Mouse (Mus musculus): ENCODE results near the gene Gstp3. TPM values are rescaled to one million over a fixed set of nuclear protein-coding genes. Genes with fewer than 3 reads are reported as not detected.

Gene Gstp3
- total and polyA plus RNA-seq, 3 experiments = 1.1 TPM; not detected in 2

GRCm38 (mm10) chr19:4102626-4103025, 43.3 kb upstream of the Gstp3 start:
- Histone ChIP-seq H3K9ac (ENCODE audit: low read depth, low read length) (no peak overlapping the region), H3K79me2 (replicated peaks; ENCODE audit: control insufficient read depth, insufficient read depth, low read length) (no peaks in the 10 kb centered on the region), H3K4me3 (no peak overlapping the region), H3K36me3 (ENCODE audit: control insufficient read depth, insufficient read depth, low read length) (no peaks in the 10 kb centered on the region), H3K4me1 (ENCODE audit: control insufficient read depth, insufficient read depth, low read length) (peaks cover 5% of the 10 kb centered on the region), H3K27me3 (ENCODE audit: control insufficient read depth, insufficient read depth, low read length) (no peaks in the 10 kb centered on the region), H3K27ac (no peak overlapping the region)
- intact Hi-C loops (cut with DNase I) = no loop called here
- TF ChIP-seq EP300 (IDR thresholded peaks at IDR 0.05; ENCODE audit: insufficient read depth, low read depth, low read length) (no peak), CTCF (IDR thresholded peaks at IDR 0.05) (no peak), POLR2A (IDR thresholded peaks at IDR 0.05; ENCODE audit: insufficient read depth, low read depth, low read length) (no peak)
- no peak for DNase-seq
- 95% methylated on average over 12 of the region's 12 CpGs for WGBS

DNA sequence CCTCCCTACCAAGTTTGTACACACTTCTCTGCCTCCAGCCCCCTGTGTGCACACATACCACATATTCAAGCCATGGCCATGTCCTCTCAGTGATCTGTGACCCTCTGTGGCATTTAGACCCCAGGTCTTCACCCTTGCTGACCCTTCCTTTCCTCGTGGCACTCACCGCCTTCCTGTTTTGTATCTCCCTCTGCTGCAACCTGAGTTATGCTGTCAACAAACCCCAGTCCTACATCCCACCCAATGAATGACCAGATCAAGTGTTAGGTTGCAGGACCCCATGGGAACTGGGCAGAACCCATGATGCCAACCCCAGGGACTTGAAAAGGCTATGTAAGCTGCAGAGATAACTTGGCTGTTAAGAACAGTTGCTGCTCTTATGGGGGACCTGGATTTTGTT, 42.7 kb upstream of the Gstp3 start:
- peaks cover 6% of the 10 kb centered on the region for H3K4me1 ChIP-seq (ENCODE audit: control insufficient read depth, insufficient read depth, low read length)
- no peaks in the 10 kb centered on the region for H3K36me3 ChIP-seq (ENCODE audit: control insufficient read depth, insufficient read depth, low read length)
- no peaks in the 10 kb centered on the region for H3K79me2 ChIP-seq (replicated peaks; ENCODE audit: control insufficient read depth, insufficient read depth, low read length)
- no peak for TF ChIP-seq EP300 (IDR thresholded peaks at IDR 0.05; ENCODE audit: insufficient read depth, low read depth, low read length)
- TF ChIP-seq CTCF (IDR thresholded peaks at IDR 0.05) = no peak
- TF ChIP-seq POLR2A (IDR thresholded peaks at IDR 0.05; ENCODE audit: insufficient read depth, low read depth, low read length) = no peak
- H3K27me3 ChIP-seq (ENCODE audit: control insufficient read depth, insufficient read depth, low read length) = no peaks in the 10 kb centered on the region
- 86% methylated on average over 2 of the region's 2 CpGs for WGBS
- H3K27ac ChIP-seq = no peak overlapping the region
- intact Hi-C loops (cut with DNase I) = no loop called here
- H3K4me3 ChIP-seq = no peak overlapping the region
- H3K9ac ChIP-seq (ENCODE audit: low read depth, low read length) = no peak overlapping the region
- DNase-seq = no peak

DNA sequence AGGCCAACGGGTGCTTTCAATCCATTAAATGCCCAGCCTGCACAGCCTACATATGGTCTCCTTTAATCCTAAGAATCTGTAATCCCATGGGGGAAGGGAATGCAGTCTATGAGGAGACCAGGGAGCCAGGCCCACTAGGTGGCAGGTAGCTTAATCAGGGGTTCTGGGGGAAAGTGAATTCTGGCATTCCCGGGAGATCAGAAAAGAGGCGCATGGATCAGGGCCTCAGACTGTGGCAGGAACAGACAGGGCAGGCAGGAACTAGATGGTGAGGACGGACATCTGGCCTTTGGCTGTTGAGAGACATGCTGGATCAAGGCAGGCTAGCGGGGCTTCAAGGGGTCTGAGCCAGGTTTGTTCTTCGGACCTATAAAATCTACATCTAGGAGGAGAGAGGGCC, 42.1 kb upstream of the Gstp3 start:
- H3K36me3 ChIP-seq (ENCODE audit: control insufficient read depth, insufficient read depth, low read length) = no peaks in the 10 kb centered on the region
- no peak overlapping the region for H3K27ac ChIP-seq
- no peaks in the 10 kb centered on the region for H3K79me2 ChIP-seq (replicated peaks; ENCODE audit: control insufficient read depth, insufficient read depth, low read length)
- DNase-seq = no peak
- no peaks in the 10 kb centered on the region for H3K27me3 ChIP-seq (ENCODE audit: control insufficient read depth, insufficient read depth, low read length)
- intact Hi-C loops (cut with DNase I) = no loop called here
- peaks cover 6% of the 10 kb centered on the region for H3K4me1 ChIP-seq (ENCODE audit: control insufficient read depth, insufficient read depth, low read length)
- TF ChIP-seq CTCF (IDR thresholded peaks at IDR 0.05) (no peak), POLR2A (IDR thresholded peaks at IDR 0.05; ENCODE audit: insufficient read depth, low read depth, low read length) (no peak), EP300 (IDR thresholded peaks at IDR 0.05; ENCODE audit: insufficient read depth, low read depth, low read length) (no peak)
- 86% methylated on average over 6 of the region's 6 CpGs for WGBS
- no peak overlapping the region for H3K9ac ChIP-seq (ENCODE audit: low read depth, low read length)
- no peak overlapping the region for H3K4me3 ChIP-seq

DNA sequence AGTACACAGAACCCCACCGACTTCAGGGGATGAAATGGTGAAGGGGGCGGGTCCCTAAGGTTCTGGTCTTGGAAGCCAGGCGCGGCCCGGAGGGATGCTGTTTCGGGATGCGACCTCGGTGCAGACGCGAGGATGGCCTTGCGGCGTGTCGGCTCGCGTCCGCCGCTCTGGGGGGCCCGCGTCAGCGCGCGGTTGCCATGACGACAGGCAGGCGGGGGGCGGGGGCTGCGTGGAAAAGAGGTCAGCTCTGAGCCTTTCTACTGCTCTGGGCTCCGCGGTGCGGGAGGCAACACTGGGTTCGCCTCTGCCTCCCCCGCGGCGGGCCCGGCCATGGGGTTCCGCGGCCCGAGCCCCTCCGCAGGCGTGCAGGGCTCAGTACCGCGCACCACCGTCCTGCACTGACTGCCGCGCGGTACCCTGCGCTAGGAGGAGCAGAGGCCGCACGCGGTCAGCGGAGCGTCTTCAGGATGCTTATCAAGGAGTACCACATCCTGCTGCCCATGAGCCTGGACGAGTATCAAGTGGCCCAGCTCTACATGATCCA, 41.4 kb upstream of the Gstp3 start:
- DNase-seq = peak; percentile 45 to 49
- H3K79me2 ChIP-seq (replicated peaks; ENCODE audit: control insufficient read depth, insufficient read depth, low read length) = no peaks in the 10 kb centered on the region
- 10% methylated on average over 52 of the region's 52 CpGs for WGBS
- intact Hi-C loops (cut with DNase I) = no loop called here
- H3K4me1 ChIP-seq (ENCODE audit: control insufficient read depth, insufficient read depth, low read length) = peaks cover 6% of the 10 kb centered on the region
- no peaks in the 10 kb centered on the region for H3K27me3 ChIP-seq (ENCODE audit: control insufficient read depth, insufficient read depth, low read length)
- peak overlapping the region; percentile 36 for H3K9ac ChIP-seq (ENCODE audit: low read depth, low read length)
- H3K4me3 ChIP-seq = peak overlapping the region; percentile 76
- no peak overlapping the region for H3K27ac ChIP-seq
- no peaks in the 10 kb centered on the region for H3K36me3 ChIP-seq (ENCODE audit: control insufficient read depth, insufficient read depth, low read length)
- TF ChIP-seq EP300 (IDR thresholded peaks at IDR 0.05; ENCODE audit: insufficient read depth, low read depth, low read length) (no peak), CTCF (IDR thresholded peaks at IDR 0.05) (no peak), POLR2A (IDR thresholded peaks at IDR 0.05; ENCODE audit: insufficient read depth, low read depth, low read length) (no peak)

- Histone ChIP-seq H3K79me2 (replicated peaks; ENCODE audit: control insufficient read depth, insufficient read depth, low read length) (no peaks in the 10 kb centered on the region), H3K4me3 (peak within 1 kb of the TSS; percentile 76), H3K9ac (ENCODE audit: low read depth, low read length) (peak within 1 kb of the TSS; percentile 88), H3K27me3 (ENCODE audit: control insufficient read depth, insufficient read depth, low read length) (no peaks in the 10 kb centered on the region), H3K27ac (peak within 1 kb of the TSS; percentile 76), H3K4me1 (ENCODE audit: control insufficient read depth, insufficient read depth, low read length) (peaks cover 6% of the 10 kb centered on the region), H3K36me3 (ENCODE audit: control insufficient read depth, insufficient read depth, low read length) (no peaks in the 10 kb centered on the region)
- peak; percentile 42; the same call in 1 of the 2 replicates for TF ChIP-seq POLR2A (IDR thresholded peaks at IDR 0.05; ENCODE audit: insufficient read depth, low read depth, low read length)
- no peak for TF ChIP-seq EP300 (IDR thresholded peaks at IDR 0.05; ENCODE audit: insufficient read depth, low read depth, low read length)
- intact Hi-C loops (cut with DNase I) = loop anchor here (1.0 to 5.0 kb wide), 3 partner anchors 21 to 102 kb away; partner anchors contain the start of gene Rad9a
- peak; percentile 91 for DNase-seq
- WGBS = 2% methylated on average over 52 of the region's 53 CpGs
Measured at GRCm38 (mm10) chr19:4099837-4100717, 40.7 kb upstream of the Gstp3 start, which contains the start of gene Pitpnm1. Pitpnm1 (plus strand) TSS chr19:4099998.

DNA sequence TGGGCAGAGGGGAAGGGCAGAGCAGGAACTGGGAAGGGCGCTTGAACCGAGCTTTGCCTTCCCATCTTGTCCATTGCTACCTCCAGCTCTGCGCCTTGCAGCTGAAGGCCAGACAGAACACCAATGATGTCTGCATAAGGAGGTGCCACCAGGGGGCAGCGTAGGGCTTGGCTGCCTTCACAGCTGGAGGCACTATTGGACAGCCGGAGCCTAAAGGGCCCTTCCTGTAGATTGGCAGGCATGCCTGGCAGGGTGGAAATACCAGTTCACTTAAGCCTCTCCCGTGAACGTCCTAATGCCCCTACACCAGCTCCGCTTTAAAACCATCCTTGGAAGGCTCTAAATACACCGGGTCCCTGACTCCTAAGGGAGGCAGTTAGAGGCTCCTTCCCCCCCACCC, 39.7 kb upstream of the Gstp3 start:
- peak; percentile 92 to 94 for DNase-seq
- Histone ChIP-seq H3K27me3 (ENCODE audit: control insufficient read depth, insufficient read depth, low read length) (no peaks in the 10 kb centered on the region), H3K4me1 (ENCODE audit: control insufficient read depth, insufficient read depth, low read length) (peaks cover 6% of the 10 kb centered on the region), H3K4me3 (peak overlapping the region; percentile 76; the same call in 1 of the 2 replicates), H3K79me2 (replicated peaks; ENCODE audit: control insufficient read depth, insufficient read depth, low read length) (no peaks in the 10 kb centered on the region), H3K27ac (peak overlapping the region; percentile 76), H3K36me3 (ENCODE audit: control insufficient read depth, insufficient read depth, low read length) (no peaks in the 10 kb centered on the region), H3K9ac (ENCODE audit: low read depth, low read length) (no peak overlapping the region; the same call in 1 of the 2 replicates)
- TF ChIP-seq EP300 (IDR thresholded peaks at IDR 0.05; ENCODE audit: insufficient read depth, low read depth, low read length) (peak; percentile 89; the same call in 1 of the 2 replicates), POLR2A (IDR thresholded peaks at IDR 0.05; ENCODE audit: insufficient read depth, low read depth, low read length) (no peak), CTCF (IDR thresholded peaks at IDR 0.05) (peak; percentile 99; the same call in 1 of the 2 replicates)
- 7% methylated on average over 9 of the region's 9 CpGs for WGBS
- intact Hi-C loops (cut with DNase I) = loop anchor here (1.0 to 5.0 kb wide), 3 partner anchors 22 to 103 kb away; partner anchors contain the start of gene Rad9a

Measured in heart, adult 2 months (tissue).